Mouse (Mus musculus): ENCODE results near the gene Golga4.

Golga4 gene

GRCm38 (mm10) chr9:118489579-118490019 is 16.5 kb upstream of the Golga4 start:
- no peak for DNase-seq (ENCODE audit: low spot score)

GRCm38 (mm10) chr9:118491195-118491594 is 14.9 kb upstream of the Golga4 start:
- DNase-seq (ENCODE audit: low spot score) = no peak

- DNase-seq (ENCODE audit: low spot score) = no peak
Observed at GRCm38 (mm10) chr9:118492932-118493698, 13.0 kb upstream of the Golga4 start.

- no peak for DNase-seq (ENCODE audit: low spot score)
Observed at GRCm38 (mm10) chr9:118494106-118494505, 12.0 kb upstream of the Golga4 start.

GRCm38 (mm10) chr9:118495933-118496332 is 10.1 kb upstream of the Golga4 start:
- DNase-seq (ENCODE audit: low spot score) = no peak

- no peak for DNase-seq (ENCODE audit: low spot score)
Observed at GRCm38 (mm10) chr9:118496952-118497351, 9.1 kb upstream of the Golga4 start.

- no peak for DNase-seq (ENCODE audit: low spot score)
Observed at GRCm38 (mm10) chr9:118498061-118498460, 8.0 kb upstream of the Golga4 start.

- no peak for DNase-seq (ENCODE audit: low spot score)
Observed at GRCm38 (mm10) chr9:118500963-118501362, 5.1 kb upstream of the Golga4 start.

GRCm38 (mm10) chr9:118504656-118505055 is 1.4 kb upstream of the Golga4 start:
- DNase-seq (ENCODE audit: low spot score) = no peak

- DNase-seq (ENCODE audit: low spot score) = no peak
Observed at GRCm38 (mm10) chr9:118506404-118507231, 551 bp downstream of the Golga4 start.

- no peak for DNase-seq (ENCODE audit: low spot score)
Observed at GRCm38 (mm10) chr9:118507552-118507951, 1.5 kb downstream of the Golga4 start.

GRCm38 (mm10) chr9:118508601-118509000 is 2.5 kb downstream of the Golga4 start:
- no peak for DNase-seq (ENCODE audit: low spot score)

- DNase-seq (ENCODE audit: low spot score) = no peak
Observed at GRCm38 (mm10) chr9:118510941-118511690, 5.0 kb downstream of the Golga4 start.

- no peak for DNase-seq (ENCODE audit: low spot score)
Observed at GRCm38 (mm10) chr9:118512681-118513233, 6.7 kb downstream of the Golga4 start.

GRCm38 (mm10) chr9:118515476-118515875 is 9.4 kb downstream of the Golga4 start:
- DNase-seq (ENCODE audit: low spot score) = no peak

- no peak for DNase-seq (ENCODE audit: low spot score)
Observed at GRCm38 (mm10) chr9:118516162-118516561, 10.1 kb downstream of the Golga4 start.

GRCm38 (mm10) chr9:118517619-118518018 is 11.6 kb downstream of the Golga4 start:
- no peak for DNase-seq (ENCODE audit: low spot score)

- no peak for DNase-seq (ENCODE audit: low spot score)
Observed at GRCm38 (mm10) chr9:118519101-118519500, 13.0 kb downstream of the Golga4 start.

GRCm38 (mm10) chr9:118520011-118520410 is 13.9 kb downstream of the Golga4 start:
- no peak for DNase-seq (ENCODE audit: low spot score)

GRCm38 (mm10) chr9:118520858-118521257 is 14.8 kb downstream of the Golga4 start:
- DNase-seq (ENCODE audit: low spot score) = no peak

GRCm38 (mm10) chr9:118521659-118522058 is 15.6 kb downstream of the Golga4 start:
- no peak for DNase-seq (ENCODE audit: low spot score)

- no peak for DNase-seq (ENCODE audit: low spot score)
Observed at GRCm38 (mm10) chr9:118523738-118524137, 17.7 kb downstream of the Golga4 start.

Measured in left cerebral cortex, adult 11 months (tissue).